Mouse (Mus musculus): ENCODE results near the gene Dlat. TPM values are rescaled to one million over a fixed set of nuclear protein-coding genes. Genes with fewer than 3 reads are reported as not detected.

Gene Dlat
- 23.5 and 38.3 TPM in 2 replicates for polyA plus RNA-seq (2012; rRNA removed)

DNA sequence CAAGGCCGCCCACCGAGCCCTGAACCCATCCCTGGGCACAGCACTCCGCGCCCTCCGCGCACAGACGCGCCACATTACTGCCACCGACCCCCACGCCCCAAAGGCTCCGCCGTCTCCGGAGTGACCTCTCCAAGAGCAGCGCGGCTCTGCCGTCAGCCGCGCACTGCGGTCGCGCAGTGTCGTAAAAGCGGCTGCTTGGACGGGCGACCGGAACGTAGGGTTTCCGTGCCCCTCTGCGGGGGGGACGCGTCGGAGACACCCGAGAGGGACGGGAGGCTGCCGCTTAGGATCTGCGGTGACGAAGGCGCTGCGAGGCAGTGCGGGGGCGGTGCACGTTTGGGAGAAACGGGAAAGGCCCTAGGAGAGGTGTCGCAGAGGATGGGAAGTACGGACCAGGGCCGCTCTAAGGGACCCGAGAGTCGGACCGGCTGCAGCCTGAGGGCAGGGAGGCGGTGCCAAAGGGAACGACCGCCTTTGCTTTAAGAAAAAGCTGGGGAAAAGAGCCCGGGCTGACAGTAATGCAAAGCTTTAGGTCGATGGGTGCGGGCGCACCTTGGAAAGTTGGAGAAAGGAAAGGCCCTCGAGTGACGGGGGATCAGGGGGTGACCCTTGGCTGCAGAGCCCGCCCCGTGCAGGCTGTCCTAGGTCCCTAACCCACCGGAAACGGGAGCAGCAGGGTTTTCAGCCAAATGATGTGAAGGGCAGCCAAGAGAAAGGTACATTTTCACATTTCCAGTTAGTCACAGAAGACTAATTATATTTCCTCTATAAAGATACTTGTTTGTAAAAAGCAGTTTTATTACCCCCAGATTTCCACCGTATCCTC is at the start of gene Dlat:
TSS of gene Dlat (minus strand) at position 389 of the 826 bp plus-strand sequence.

GRCm38 (mm10) chr9:50616766-50617603 is 42.6 kb downstream of the Dlat start, which contains the start of the genes Pih1d2 and Nkapd1:
TSS of gene Pih1d2 (plus strand) at chr9:50617321.
TSS of gene Nkapd1 (minus strand) at chr9:50617464.

DNA sequence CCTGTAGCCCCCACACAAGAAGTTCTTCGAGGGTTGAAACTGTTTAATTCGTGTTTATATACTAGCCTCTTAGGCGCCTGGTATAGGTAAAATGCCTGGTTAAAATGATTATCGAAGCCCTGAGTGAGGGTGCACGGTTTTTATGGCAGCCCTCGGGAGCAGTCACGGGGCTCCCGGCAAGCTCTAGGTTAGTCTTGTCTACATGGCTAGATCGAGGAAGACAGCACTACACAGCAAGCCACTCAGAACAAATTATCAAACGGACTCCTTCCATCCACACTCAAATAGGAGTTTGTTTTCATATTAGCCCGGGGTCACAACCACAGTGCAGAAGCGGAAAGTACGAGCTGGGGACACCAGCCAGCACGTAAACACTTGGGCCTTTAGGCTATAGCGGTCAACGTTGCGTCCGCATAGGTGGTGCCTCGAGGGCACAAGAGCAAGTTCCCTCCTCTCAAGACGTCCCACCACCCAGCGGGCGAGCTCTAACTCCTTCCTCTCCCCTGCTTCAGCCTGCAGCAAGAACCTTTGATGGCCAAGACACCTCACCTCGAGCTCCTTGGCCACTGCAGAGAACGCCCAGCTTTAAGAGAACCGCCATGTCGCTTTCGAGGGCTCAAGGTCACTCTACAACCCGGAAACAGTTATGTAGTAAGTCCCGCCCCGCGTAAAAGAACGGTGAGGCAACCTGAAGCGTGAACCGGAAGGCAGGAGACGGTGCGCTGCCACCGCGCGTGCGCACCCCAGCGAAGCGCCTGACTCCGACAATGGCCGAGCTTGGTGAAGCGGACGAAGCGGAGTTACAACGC is 56.2 kb downstream of the Dlat start, which contains the start of the genes Sdhd and Timm8b:
TSS of gene Sdhd (minus strand) at position 624 of the 809 bp plus-strand sequence.
TSS of gene Timm8b (plus strand) at position 722 of the 809 bp plus-strand sequence.

Other genes starting within 250 kb of the Dlat start
- gene Plet1, start 165.3 kb downstream of the Dlat start, polyA plus RNA-seq (2012; rRNA removed) = 0.12 and 0.70 TPM in 2 replicates
- gene Pts, start 131.1 kb downstream of the Dlat start, polyA plus RNA-seq (2012; rRNA removed) = 65.7 and 82.4 TPM in 2 replicates
- gene Il18, start 105.0 kb downstream of the Dlat start, polyA plus RNA-seq (2012; rRNA removed) = 9.3 and 11.2 TPM in 2 replicates
- 0.27 and 0.43 TPM in 2 replicates for gene Bco2, start 104.6 kb downstream of the Dlat start, polyA plus RNA-seq (2012; rRNA removed)
- gene Tex12, start 98.5 kb downstream of the Dlat start, polyA plus RNA-seq (2012; rRNA removed) = not detected in 2 replicates
- 135 and 195 TPM in 2 replicates for gene Sdhd, start 56.0 kb downstream of the Dlat start, polyA plus RNA-seq (2012; rRNA removed)
- 232 and 356 TPM in 2 replicates for gene Timm8b, start 55.9 kb downstream of the Dlat start, polyA plus RNA-seq (2012; rRNA removed)
- gene Pih1d2, start 42.5 kb downstream of the Dlat start, polyA plus RNA-seq (2012; rRNA removed) = 3.7 and 5.6 TPM in 2 replicates
- gene Nkapd1, start 42.3 kb downstream of the Dlat start, polyA plus RNA-seq (2012; rRNA removed) = 25.3 and 25.7 TPM in 2 replicates
- gene Dixdc1, start 79.7 kb upstream of the Dlat start, polyA plus RNA-seq (2012; rRNA removed) = 14.7 and 22.5 TPM in 2 replicates
- gene 2310030G06Rik, start 86.8 kb upstream of the Dlat start, polyA plus RNA-seq (2012; rRNA removed) = 0.92 and 2.1 TPM in 2 replicates
- gene Cryab, start 91.5 kb upstream of the Dlat start, polyA plus RNA-seq (2012; rRNA removed) = 7.3 and 17.7 TPM in 2 replicates
- 4.3 and 8.2 TPM in 2 replicates for gene Hspb2, start 92.6 kb upstream of the Dlat start, polyA plus RNA-seq (2012; rRNA removed)
- gene Fdxacb1, start 108.5 kb upstream of the Dlat start, polyA plus RNA-seq (2012; rRNA removed) = 6.9 and 8.4 TPM in 2 replicates
- 19.4 and 30.9 TPM in 2 replicates for gene Alg9, start 115.2 kb upstream of the Dlat start, polyA plus RNA-seq (2012; rRNA removed)
- 16.9 and 36.4 TPM in 2 replicates for gene 1110032A03Rik, start 115.7 kb upstream of the Dlat start, polyA plus RNA-seq (2012; rRNA removed)
- 47.9 and 66.7 TPM in 2 replicates for gene Ppp2r1b, start 185.5 kb upstream of the Dlat start, polyA plus RNA-seq (2012; rRNA removed)